Mouse (Mus musculus): ENCODE measurements around the gene Rab11fip3. TPM values are rescaled to one million over a fixed set of nuclear protein-coding genes. Genes with fewer than 3 reads are reported as not detected.

The Rab11fip3 gene
- polyA plus RNA-seq, 1 experiment, result 15.2 TPM

- TF ChIP-seq MYOD1 (IDR thresholded peaks at IDR 0.05; ENCODE audit: control insufficient read depth, insufficient read length, low read depth) (no peak), MAX (IDR thresholded peaks at IDR 0.05) (no peak), FOSL1 (IDR thresholded peaks at IDR 0.05; ENCODE audit: insufficient read depth, low read length, poor library complexity, severe bottlenecking) (no peak), CEBPB (IDR thresholded peaks at IDR 0.05; ENCODE audit: low read depth) (no peak), USF1 (IDR thresholded peaks at IDR 0.05; ENCODE audit: low read depth) (no peak), MYOG (IDR thresholded peaks at IDR 0.05; ENCODE audit: control insufficient read depth, extremely low read depth, insufficient read length) (no peak), CTCF (IDR thresholded peaks at IDR 0.05; ENCODE audit: control insufficient read depth, insufficient read depth, insufficient read length) (no peak)
- H3K79me2 ChIP-seq (ENCODE audit: control insufficient read depth, insufficient read depth), result peaks cover 99% of the 10 kb centered on the region
- H3K79me3 ChIP-seq (ENCODE audit: low read depth), result peaks cover 79% of the 10 kb centered on the region
- no peaks in the 10 kb centered on the region for H3K27me3 ChIP-seq (ENCODE audit: control insufficient read depth, insufficient read depth, insufficient read length)
- H3ac ChIP-seq (ENCODE audit: control insufficient read depth, insufficient read length, low read depth), result no peak overlapping the region
- H3K36me3 ChIP-seq (ENCODE audit: control insufficient read depth, insufficient read depth), result no peaks in the 10 kb centered on the region
- H3K4me3 ChIP-seq (ENCODE audit: insufficient read depth, poor library complexity, severe bottlenecking), result no peak overlapping the region
Observed at GRCm38 (mm10) chr17:25979829-25980738, 89.3 kb downstream of the Rab11fip3 start.

- H3K36me3 ChIP-seq (ENCODE audit: control insufficient read depth, insufficient read depth), result no peaks in the 10 kb centered on the region
- H3K4me3 ChIP-seq (ENCODE audit: insufficient read depth, poor library complexity, severe bottlenecking), result no peak overlapping the region
- H3K79me3 ChIP-seq (ENCODE audit: low read depth), result peaks cover 33% of the 10 kb centered on the region
- no peaks in the 10 kb centered on the region for H3K27me3 ChIP-seq (ENCODE audit: control insufficient read depth, insufficient read depth, insufficient read length)
- no peak for TF ChIP-seq MAX (IDR thresholded peaks at IDR 0.05)
- no peak for TF ChIP-seq CTCF (IDR thresholded peaks at IDR 0.05; ENCODE audit: control insufficient read depth, insufficient read depth, insufficient read length)
- TF ChIP-seq USF1 (IDR thresholded peaks at IDR 0.05; ENCODE audit: low read depth), result no peak
- TF ChIP-seq MYOG (IDR thresholded peaks at IDR 0.05; ENCODE audit: control insufficient read depth, extremely low read depth, insufficient read length), result no peak
- TF ChIP-seq FOSL1 (IDR thresholded peaks at IDR 0.05; ENCODE audit: insufficient read depth, low read length, poor library complexity, severe bottlenecking), result no peak
- no peak for TF ChIP-seq MYOD1 (IDR thresholded peaks at IDR 0.05; ENCODE audit: control insufficient read depth, insufficient read length, low read depth)
- TF ChIP-seq CEBPB (IDR thresholded peaks at IDR 0.05; ENCODE audit: low read depth), result no peak
- H3ac ChIP-seq (ENCODE audit: control insufficient read depth, insufficient read length, low read depth), result no peak overlapping the region
- peaks cover 96% of the 10 kb centered on the region for H3K79me2 ChIP-seq (ENCODE audit: control insufficient read depth, insufficient read depth)
Observed at GRCm38 (mm10) chr17:25970954-25971707, 98.2 kb downstream of the Rab11fip3 start.

- Histone ChIP-seq H3K4me3 (ENCODE audit: insufficient read depth, poor library complexity, severe bottlenecking) (no peak overlapping the region), H3K79me2 (ENCODE audit: control insufficient read depth, insufficient read depth) (peaks cover 90% of the 10 kb centered on the region), H3ac (ENCODE audit: control insufficient read depth, insufficient read length, low read depth) (no peak overlapping the region), H3K79me3 (ENCODE audit: low read depth) (peaks cover 29% of the 10 kb centered on the region), H3K27me3 (ENCODE audit: control insufficient read depth, insufficient read depth, insufficient read length) (no peaks in the 10 kb centered on the region), H3K36me3 (ENCODE audit: control insufficient read depth, insufficient read depth) (peaks cover 3% of the 10 kb centered on the region)
- TF ChIP-seq MAX (IDR thresholded peaks at IDR 0.05), result no peak
- TF ChIP-seq CEBPB (IDR thresholded peaks at IDR 0.05; ENCODE audit: low read depth), result no peak
- TF ChIP-seq FOSL1 (IDR thresholded peaks at IDR 0.05; ENCODE audit: insufficient read depth, low read length, poor library complexity, severe bottlenecking), result no peak
- TF ChIP-seq MYOG (IDR thresholded peaks at IDR 0.05; ENCODE audit: control insufficient read depth, extremely low read depth, insufficient read length), result no peak
- no peak for TF ChIP-seq MYOD1 (IDR thresholded peaks at IDR 0.05; ENCODE audit: control insufficient read depth, insufficient read length, low read depth)
Observed at GRCm38 (mm10) chr17:25970448-25970847, 98.9 kb downstream of the Rab11fip3 start.

GRCm38 (mm10) chr17:25968176-25968575 lies 101.2 kb downstream of the Rab11fip3 start:
- H3K4me3 ChIP-seq (ENCODE audit: insufficient read depth, poor library complexity, severe bottlenecking), result no peak overlapping the region
- TF ChIP-seq CTCF (IDR thresholded peaks at IDR 0.05; ENCODE audit: control insufficient read depth, insufficient read depth, insufficient read length), result no peak
- TF ChIP-seq MYOD1 (IDR thresholded peaks at IDR 0.05; ENCODE audit: control insufficient read depth, insufficient read length, low read depth), result no peak
- TF ChIP-seq CEBPB (IDR thresholded peaks at IDR 0.05; ENCODE audit: low read depth), result no peak
- no peak for TF ChIP-seq MYOG (IDR thresholded peaks at IDR 0.05; ENCODE audit: control insufficient read depth, extremely low read depth, insufficient read length)
- TF ChIP-seq MAX (IDR thresholded peaks at IDR 0.05), result no peak
- TF ChIP-seq USF1 (IDR thresholded peaks at IDR 0.05; ENCODE audit: low read depth), result no peak
- TF ChIP-seq FOSL1 (IDR thresholded peaks at IDR 0.05; ENCODE audit: insufficient read depth, low read length, poor library complexity, severe bottlenecking), result no peak
- H3K79me2 ChIP-seq (ENCODE audit: control insufficient read depth, insufficient read depth), result peaks cover 69% of the 10 kb centered on the region

GRCm38 (mm10) chr17:25967652-25968051 lies 101.7 kb downstream of the Rab11fip3 start:
- peaks cover 64% of the 10 kb centered on the region for H3K79me2 ChIP-seq (ENCODE audit: control insufficient read depth, insufficient read depth)
- H3ac ChIP-seq (ENCODE audit: control insufficient read depth, insufficient read length, low read depth), result no peak overlapping the region
- H3K79me3 ChIP-seq (ENCODE audit: low read depth), result peaks cover 24% of the 10 kb centered on the region
- H3K27me3 ChIP-seq (ENCODE audit: control insufficient read depth, insufficient read depth, insufficient read length), result no peaks in the 10 kb centered on the region
- no peak overlapping the region for H3K4me3 ChIP-seq (ENCODE audit: insufficient read depth, poor library complexity, severe bottlenecking)
- H3K36me3 ChIP-seq (ENCODE audit: control insufficient read depth, insufficient read depth), result peaks cover 3% of the 10 kb centered on the region
- TF ChIP-seq MYOD1 (IDR thresholded peaks at IDR 0.05; ENCODE audit: control insufficient read depth, insufficient read length, low read depth), result no peak
- no peak for TF ChIP-seq FOSL1 (IDR thresholded peaks at IDR 0.05; ENCODE audit: insufficient read depth, low read length, poor library complexity, severe bottlenecking)
- TF ChIP-seq MYOG (IDR thresholded peaks at IDR 0.05; ENCODE audit: control insufficient read depth, extremely low read depth, insufficient read length), result no peak
- no peak for TF ChIP-seq CEBPB (IDR thresholded peaks at IDR 0.05; ENCODE audit: low read depth)
- no peak for TF ChIP-seq USF1 (IDR thresholded peaks at IDR 0.05; ENCODE audit: low read depth)
- no peak for TF ChIP-seq CTCF (IDR thresholded peaks at IDR 0.05; ENCODE audit: control insufficient read depth, insufficient read depth, insufficient read length)
- TF ChIP-seq MAX (IDR thresholded peaks at IDR 0.05), result no peak

More at GRCm38 (mm10) chr17:25968176-25968575, 101.2 kb downstream of the Rab11fip3 start:
- Histone ChIP-seq H3K27me3 (ENCODE audit: control insufficient read depth, insufficient read depth, insufficient read length) (no peaks in the 10 kb centered on the region), H3K36me3 (ENCODE audit: control insufficient read depth, insufficient read depth) (peaks cover 3% of the 10 kb centered on the region), H3ac (ENCODE audit: control insufficient read depth, insufficient read length, low read depth) (no peak overlapping the region), H3K79me3 (ENCODE audit: low read depth) (peaks cover 24% of the 10 kb centered on the region)
